Mouse (Mus musculus) frontal cortex, postnatal 25 days (tissue): Measurements from ENCODE around the gene Fscn2.

ENCODE experiments used
- DNase-seq, 2 experiments: peaks; one replicate each; pipeline ENCODE4 v3.0.0; 2022; ENCODE audit warnings: low spot score in 2 of 2

Gene Fscn2

GRCm38 (mm10) chr11:120361295-120361694 is at the start of gene Fscn2:
Gene Fscn2, plus strand, starts transcription at chr11:120361534.
- no peak for DNase-seq

GRCm38 (mm10) chr11:120311561-120311960 is 49.8 kb upstream of the Fscn2 start:
- peak in 1 of 2 experiments; percentile 3 for DNase-seq

GRCm38 (mm10) chr11:120312069-120312468 is 49.3 kb upstream of the Fscn2 start:
- peak in 1 of 2 experiments; percentile 1 for DNase-seq

GRCm38 (mm10) chr11:120313906-120314685 is 47.2 kb upstream of the Fscn2 start:
- no peak for DNase-seq

GRCm38 (mm10) chr11:120314721-120315415 is 46.5 kb upstream of the Fscn2 start:
- no peak for DNase-seq

GRCm38 (mm10) chr11:120315416-120315761 is 45.9 kb upstream of the Fscn2 start:
- DNase-seq = no peak

GRCm38 (mm10) chr11:120315832-120316689 is 45.3 kb upstream of the Fscn2 start:
- peak; percentile 83 to 85 for DNase-seq

- DNase-seq = no peak
These were observed 44.6 kb upstream of the Fscn2 start for GRCm38 (mm10) chr11:120316690-120317254.

GRCm38 (mm10) chr11:120317456-120317855 is 43.9 kb upstream of the Fscn2 start:
- DNase-seq = no peak

- DNase-seq = no peak
These were observed 42.0 kb upstream of the Fscn2 start for GRCm38 (mm10) chr11:120319310-120319709.

GRCm38 (mm10) chr11:120320156-120320555 is 41.2 kb upstream of the Fscn2 start:
- DNase-seq = no peak

GRCm38 (mm10) chr11:120335431-120336021 is 25.8 kb upstream of the Fscn2 start:
- DNase-seq = no peak

GRCm38 (mm10) chr11:120337447-120337846 is 23.9 kb upstream of the Fscn2 start:
- DNase-seq = no peak

GRCm38 (mm10) chr11:120338786-120339185 is 22.5 kb upstream of the Fscn2 start:
- DNase-seq = no peak

- DNase-seq = no peak
These were observed 21.3 kb upstream of the Fscn2 start for GRCm38 (mm10) chr11:120339978-120340513.

- DNase-seq = no peak
These were observed 19.7 kb upstream of the Fscn2 start for GRCm38 (mm10) chr11:120341661-120342060.

- DNase-seq = no peak
These were observed 18.6 kb upstream of the Fscn2 start for GRCm38 (mm10) chr11:120342656-120343160.

- DNase-seq = no peak
These were observed 17.6 kb upstream of the Fscn2 start for GRCm38 (mm10) chr11:120343519-120344309.

GRCm38 (mm10) chr11:120344310-120344920 is 16.9 kb upstream of the Fscn2 start:
- DNase-seq = no peak
